Mouse (Mus musculus) inflammation-experienced regulatory T-cells (primary cell): ENCODE measurements around the gene Park7. TPM values are rescaled to one million over a fixed set of nuclear protein-coding genes. Genes with fewer than 3 reads are reported as not detected.

Experiments used
- polyA plus RNA-seq, 2 experiments: library from polyadenylated mRNA; unstranded; fragments of 100-300 nt; shearing (Covaris generic); gene quantifications; one replicate each; pipeline ENCODE4 v1.2.1; 2017

Park7 gene
- 100 to 1,000 TPM; 341 to 352 TPM for polyA plus RNA-seq

GRCm38 (mm10) chr4:150914290-150914733, at the start of gene Park7, which contains the start of gene Tnfrsf9:
Gene Park7, minus strand, starts transcription at chr4:150914437.
Gene Tnfrsf9, plus strand, starts transcription at chr4:150914562.

GRCm38 (mm10) chr4:150853680-150854461, 60.4 kb downstream of the Park7 start, which contains the start of gene Errfi1:
Gene Errfi1, plus strand, starts transcription at chr4:150853919.

Other genes with a start within 250 kb of the Park7 start
- gene Errfi1, start 60.5 kb downstream of the Park7 start, polyA plus RNA-seq: 1 to 10 TPM; 8.2 to 8.9 TPM
- gene Tnfrsf9, start 125 bp upstream of the Park7 start, polyA plus RNA-seq: 100 to 1,000 TPM in 1 of 2 experiments, 10 to 100 TPM in 1; 75.3 to 370 TPM
- gene Uts2, start 82.7 kb upstream of the Park7 start, polyA plus RNA-seq: not detected
- gene Per3, start 130.2 kb upstream of the Park7 start, polyA plus RNA-seq: 1 to 10 TPM; 3.8 to 5.6 TPM
- gene Vamp3, start 143.5 kb upstream of the Park7 start, polyA plus RNA-seq: 10 to 100 TPM; 52.0 to 62.5 TPM
- under 1 TPM in 1 of 2 experiments, not detected in 1; 0.22 TPM for gene Gm13090, start 175.1 kb upstream of the Park7 start, polyA plus RNA-seq